Mouse (Mus musculus): ENCODE data around the gene Tcf25. TPM values are rescaled to one million over a fixed set of nuclear protein-coding genes. Genes with fewer than 3 reads are reported as not detected.
A peak's percentile ranks its signal among the peaks of the same experiment; 100 is the strongest.

Tcf25 gene
- polyA plus RNA-seq, 1 experiment from 2014 or later: 136 TPM

- 0 out of 2 replicates have a peak overlapping the region, but pooled peaks have one; percentile 22 for H3K9ac ChIP-seq (ENCODE audit: low read depth, low read length)
- DNase-seq (ENCODE audit: low spot score): no peak
- H3K27me3 ChIP-seq (replicated peaks; ENCODE audit: control insufficient read depth, insufficient read depth, low read length): peaks cover 25% of the 10 kb centered on the region
- H3K27ac ChIP-seq (ENCODE audit: low read depth, low read length): peak overlapping the region; percentile 84
- H3K4me1 ChIP-seq (replicated peaks; ENCODE audit: control insufficient read depth, insufficient read depth, low read length): peaks cover 17% of the 10 kb centered on the region
- no peaks in the 10 kb centered on the region for H3K9me3 ChIP-seq (ENCODE audit: control insufficient read depth, low read length)
- H3K36me3 ChIP-seq (ENCODE audit: control insufficient read depth, insufficient read depth, low read length): no peaks in the 10 kb centered on the region
- no peak overlapping the region for H3K4me3 ChIP-seq (ENCODE audit: low read depth, low read length)
- ATAC-seq (replicated peaks; ENCODE audit: low FRiP score): no peak; the same call in none of the 2 replicates
- 69% methylated on average over 8 of the region's 8 CpGs for WGBS
- H3K4me2 ChIP-seq: peak overlapping the region; percentile 41
Observed at GRCm38 (mm10) chr8:123416944-123417555, 43.5 kb downstream of the Tcf25 start.

DNA sequence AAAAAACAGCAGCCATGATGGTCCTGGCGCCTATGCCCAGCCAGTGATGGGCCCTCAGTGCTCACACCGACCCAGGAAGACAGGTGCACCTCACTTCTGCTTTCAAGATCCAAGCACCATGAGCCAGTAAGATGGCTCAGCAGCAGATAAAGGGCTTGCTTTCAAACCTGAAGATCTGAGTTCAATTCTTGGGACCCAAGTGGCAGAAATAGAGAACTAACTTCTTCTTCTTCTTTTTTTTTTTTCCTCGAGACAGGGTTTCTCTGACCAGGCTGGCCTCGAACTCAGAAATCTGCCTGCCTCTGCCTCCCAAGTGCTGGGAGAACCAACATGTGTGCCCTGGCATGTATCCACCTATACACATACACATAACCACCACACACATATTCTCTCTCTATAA, 46.2 kb downstream of the Tcf25 start:
- peaks cover 3% of the 10 kb centered on the region; the same call in 1 of the 2 replicates for H3K27me3 ChIP-seq (replicated peaks; ENCODE audit: control insufficient read depth, insufficient read depth, low read length)
- 77% methylated on average over 4 of the region's 4 CpGs for WGBS
- H3K4me1 ChIP-seq (replicated peaks; ENCODE audit: control insufficient read depth, insufficient read depth, low read length): peaks cover 13% of the 10 kb centered on the region
- ATAC-seq (replicated peaks; ENCODE audit: low FRiP score): no peak
- H3K9me3 ChIP-seq (ENCODE audit: control insufficient read depth, low read length): no peaks in the 10 kb centered on the region
- H3K27ac ChIP-seq (ENCODE audit: low read depth, low read length): no peak overlapping the region
- no peaks in the 10 kb centered on the region for H3K36me3 ChIP-seq (ENCODE audit: control insufficient read depth, insufficient read depth, low read length)
- no peak overlapping the region for H3K4me2 ChIP-seq
- H3K4me3 ChIP-seq (ENCODE audit: low read depth, low read length): no peak overlapping the region
- no peak overlapping the region for H3K9ac ChIP-seq (ENCODE audit: low read depth, low read length)
- DNase-seq (ENCODE audit: low spot score): no peak

DNA sequence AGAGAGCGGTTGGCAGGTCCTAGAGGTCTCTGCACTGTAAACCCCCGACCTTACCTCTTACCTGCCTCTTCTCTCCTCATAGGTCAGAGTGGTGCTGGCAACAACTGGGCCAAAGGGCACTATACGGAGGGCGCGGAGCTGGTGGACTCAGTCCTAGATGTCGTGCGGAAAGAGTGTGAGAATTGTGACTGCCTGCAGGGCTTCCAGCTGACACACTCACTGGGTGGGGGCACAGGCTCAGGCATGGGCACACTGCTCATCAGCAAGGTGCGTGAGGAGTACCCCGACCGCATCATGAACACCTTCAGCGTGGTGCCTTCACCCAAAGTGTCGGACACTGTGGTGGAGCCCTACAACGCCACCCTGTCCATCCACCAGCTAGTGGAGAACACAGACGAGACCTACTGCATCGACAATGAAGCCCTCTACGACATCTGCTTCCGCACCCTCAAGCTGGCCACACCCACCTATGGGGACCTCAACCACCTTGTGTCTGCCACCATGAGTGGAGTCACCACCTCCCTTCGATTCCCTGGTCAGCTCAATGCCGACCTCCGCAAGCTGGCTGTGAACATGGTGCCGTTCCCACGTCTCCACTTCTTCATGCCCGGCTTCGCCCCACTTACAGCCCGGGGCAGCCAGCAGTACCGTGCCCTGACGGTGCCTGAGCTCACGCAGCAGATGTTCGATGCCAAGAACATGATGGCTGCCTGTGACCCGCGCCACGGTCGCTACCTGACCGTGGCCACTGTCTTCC, 47.1 kb downstream of the Tcf25 start:
- no peak overlapping the region for H3K4me3 ChIP-seq (ENCODE audit: low read depth, low read length)
- no peak overlapping the region for H3K27ac ChIP-seq (ENCODE audit: low read depth, low read length)
- no peak overlapping the region for H3K4me2 ChIP-seq
- peaks cover 13% of the 10 kb centered on the region for H3K4me1 ChIP-seq (replicated peaks; ENCODE audit: control insufficient read depth, insufficient read depth, low read length)
- ATAC-seq (replicated peaks; ENCODE audit: low FRiP score) (no peak), DNase-seq (ENCODE audit: low spot score) (no peak)
- peaks cover 3% of the 10 kb centered on the region; the same call in 1 of the 2 replicates for H3K27me3 ChIP-seq (replicated peaks; ENCODE audit: control insufficient read depth, insufficient read depth, low read length)
- H3K36me3 ChIP-seq (ENCODE audit: control insufficient read depth, insufficient read depth, low read length): no peaks in the 10 kb centered on the region
- no peak overlapping the region for H3K9ac ChIP-seq (ENCODE audit: low read depth, low read length)
- 91% methylated on average over 34 of the region's 34 CpGs for WGBS
- no peaks in the 10 kb centered on the region for H3K9me3 ChIP-seq (ENCODE audit: control insufficient read depth, low read length)

DNA sequence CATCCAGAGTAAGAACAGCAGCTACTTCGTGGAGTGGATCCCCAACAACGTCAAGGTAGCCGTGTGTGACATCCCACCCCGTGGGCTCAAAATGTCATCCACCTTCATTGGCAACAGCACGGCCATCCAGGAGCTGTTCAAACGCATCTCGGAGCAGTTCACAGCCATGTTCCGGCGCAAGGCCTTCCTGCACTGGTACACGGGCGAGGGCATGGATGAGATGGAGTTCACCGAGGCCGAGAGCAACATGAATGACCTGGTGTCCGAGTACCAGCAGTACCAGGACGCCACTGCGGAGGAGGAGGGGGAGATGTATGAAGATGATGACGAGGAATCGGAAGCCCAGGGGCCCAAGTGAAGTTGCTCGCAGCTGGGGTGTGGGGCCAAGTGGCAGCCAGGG, 47.8 kb downstream of the Tcf25 start:
- DNase-seq (ENCODE audit: low spot score): no peak
- WGBS: 88% methylated on average over 19 of the region's 19 CpGs
- ATAC-seq (replicated peaks; ENCODE audit: low FRiP score): no peak
- Histone ChIP-seq H3K27ac (ENCODE audit: low read depth, low read length) (no peak overlapping the region), H3K36me3 (ENCODE audit: control insufficient read depth, insufficient read depth, low read length) (no peaks in the 10 kb centered on the region), H3K27me3 (replicated peaks; ENCODE audit: control insufficient read depth, insufficient read depth, low read length) (peaks cover 3% of the 10 kb centered on the region; the same call in 1 of the 2 replicates), H3K4me2 (no peak overlapping the region), H3K9ac (ENCODE audit: low read depth, low read length) (no peak overlapping the region), H3K9me3 (ENCODE audit: control insufficient read depth, low read length) (0 out of 2 replicates have a peak, but pooled peaks cover 2% of the 10 kb centered on the region), H3K4me1 (replicated peaks; ENCODE audit: control insufficient read depth, insufficient read depth, low read length) (peaks cover 13% of the 10 kb centered on the region), H3K4me3 (ENCODE audit: low read depth, low read length) (no peak overlapping the region)

DNA sequence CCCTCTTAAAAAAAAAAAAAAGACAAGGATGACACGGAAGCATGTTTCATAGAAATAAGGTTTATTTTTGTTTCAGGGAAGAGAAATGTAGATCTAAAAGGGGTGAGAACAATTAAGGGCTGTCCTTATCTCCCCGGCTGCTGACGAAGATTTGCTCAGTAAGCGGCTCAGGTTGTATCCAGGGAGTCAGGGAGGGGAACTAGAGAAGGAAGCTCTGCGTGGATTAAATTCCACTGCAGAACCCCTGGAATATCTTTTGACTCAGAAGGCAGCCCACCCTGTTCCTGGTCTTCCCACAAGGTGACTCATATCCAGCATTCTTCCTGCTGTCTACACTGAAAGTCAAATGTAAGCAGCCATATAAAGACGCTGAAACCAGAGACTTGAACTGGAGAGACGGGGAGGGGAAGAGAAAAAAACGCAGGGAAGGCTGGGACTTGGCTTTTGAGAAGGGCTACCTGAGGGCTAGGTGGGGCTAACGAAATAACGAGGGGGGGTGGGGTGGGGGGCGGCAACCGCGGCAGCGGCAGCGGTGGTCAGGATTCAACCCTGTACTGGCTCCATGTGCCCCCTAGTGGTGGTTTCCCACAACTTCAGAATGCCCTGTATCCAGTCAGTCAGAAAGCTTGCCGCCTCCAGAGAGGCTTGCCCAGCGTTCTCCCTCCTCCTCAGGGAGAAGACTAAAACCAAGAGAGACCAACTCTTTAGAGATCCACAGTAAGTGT, 48.7 kb downstream of the Tcf25 start:
- ATAC-seq (replicated peaks; ENCODE audit: low FRiP score): peak; percentile 65

DNA sequence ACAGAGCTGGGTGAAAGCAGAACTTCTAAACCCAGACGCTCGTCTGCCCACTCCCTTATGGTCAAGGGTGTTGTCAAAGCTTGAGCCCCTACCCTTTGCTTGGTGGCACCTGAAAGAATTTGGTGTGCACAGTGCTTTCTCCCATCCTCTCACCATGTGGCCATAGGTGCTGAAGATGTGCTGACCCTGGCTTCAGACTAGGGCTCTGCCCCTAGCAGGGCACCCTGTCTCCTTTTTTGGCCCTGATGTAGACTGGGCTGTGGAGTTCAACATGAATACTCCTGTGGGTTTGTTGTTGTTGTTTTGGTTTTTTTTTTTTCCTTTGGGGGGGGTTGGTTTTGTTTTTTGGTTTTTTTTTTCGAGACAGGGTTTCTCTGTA, 49.2 kb downstream of the Tcf25 start:
- H3K9ac ChIP-seq (ENCODE audit: low read depth, low read length): 0 out of 2 replicates have a peak overlapping the region, but pooled peaks have one; percentile 14
- H3K27me3 ChIP-seq (replicated peaks; ENCODE audit: control insufficient read depth, insufficient read depth, low read length): no peaks in the 10 kb centered on the region
- no peaks in the 10 kb centered on the region for H3K36me3 ChIP-seq (ENCODE audit: control insufficient read depth, insufficient read depth, low read length)
- ATAC-seq (replicated peaks; ENCODE audit: low FRiP score): no peak
- peaks cover 15% of the 10 kb centered on the region for H3K9me3 ChIP-seq (ENCODE audit: control insufficient read depth, low read length)
- H3K4me1 ChIP-seq (replicated peaks; ENCODE audit: control insufficient read depth, insufficient read depth, low read length): peaks cover 4% of the 10 kb centered on the region
- H3K27ac ChIP-seq (ENCODE audit: low read depth, low read length): no peak overlapping the region
- H3K4me2 ChIP-seq: peak overlapping the region; percentile 63
- WGBS: 9% methylated on average over 3 of the region's 3 CpGs
- no peak for DNase-seq (ENCODE audit: low spot score)
- H3K4me3 ChIP-seq (ENCODE audit: low read depth, low read length): no peak overlapping the region

More for the DNA sequence above, 48.7 kb downstream of the Tcf25 start:
- Histone ChIP-seq H3K9ac (ENCODE audit: low read depth, low read length) (0 out of 2 replicates have a peak overlapping the region, but pooled peaks have one; percentile 22), H3K27ac (ENCODE audit: low read depth, low read length) (no peak overlapping the region), H3K36me3 (ENCODE audit: control insufficient read depth, insufficient read depth, low read length) (no peaks in the 10 kb centered on the region), H3K9me3 (ENCODE audit: control insufficient read depth, low read length) (peaks cover 9% of the 10 kb centered on the region; the same call in 1 of the 2 replicates), H3K4me1 (replicated peaks; ENCODE audit: control insufficient read depth, insufficient read depth, low read length) (peaks cover 6% of the 10 kb centered on the region), H3K4me3 (ENCODE audit: low read depth, low read length) (peak overlapping the region; percentile 34), H3K27me3 (replicated peaks; ENCODE audit: control insufficient read depth, insufficient read depth, low read length) (no peaks in the 10 kb centered on the region), H3K4me2 (peak overlapping the region; percentile 63)
- DNase-seq (ENCODE audit: low spot score): peak; percentile 71
- 7% methylated on average over 16 of the region's 17 CpGs for WGBS

DNA sequence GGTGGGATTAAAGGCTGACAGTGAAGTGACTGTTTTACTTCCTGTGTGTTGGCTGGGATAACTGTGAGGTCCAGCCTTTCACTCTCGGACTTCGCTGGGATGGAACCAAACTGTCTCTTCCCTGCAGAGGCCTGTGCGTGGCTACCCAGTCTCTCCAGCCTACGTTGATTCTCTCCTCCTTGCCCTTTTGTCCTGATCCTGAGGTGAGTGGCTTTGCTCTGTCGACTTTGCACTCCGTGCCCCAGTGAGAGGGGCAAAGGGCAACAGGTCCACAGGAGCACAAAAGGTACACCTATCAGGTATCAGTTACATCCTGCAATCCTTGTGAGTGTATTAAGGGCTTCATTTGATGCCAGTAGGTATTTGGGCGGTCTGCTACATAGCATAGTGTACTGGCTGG, 49.9 kb downstream of the Tcf25 start, which contains the start of gene Def8:
Gene Def8, plus strand, starts transcription at position 87 of the 400 bp plus-strand sequence.
- Histone ChIP-seq H3K4me2 (peak within 1 kb of the TSS; percentile 63), H3K27me3 (replicated peaks; ENCODE audit: control insufficient read depth, insufficient read depth, low read length) (no peaks in the 10 kb centered on the region), H3K27ac (ENCODE audit: low read depth, low read length) (no peak within 1 kb of the TSS), H3K4me3 (ENCODE audit: low read depth, low read length) (peak within 1 kb of the TSS; percentile 34), H3K9me3 (ENCODE audit: control insufficient read depth, low read length) (peaks cover 21% of the 10 kb centered on the region), H3K4me1 (replicated peaks; ENCODE audit: control insufficient read depth, insufficient read depth, low read length) (peaks cover 4% of the 10 kb centered on the region), H3K9ac (ENCODE audit: low read depth, low read length) (0 out of 2 replicates have a peak within 1 kb of the TSS, but pooled peaks have one; percentile 14), H3K36me3 (ENCODE audit: control insufficient read depth, insufficient read depth, low read length) (no peaks in the 10 kb centered on the region)
- 74% methylated on average over 7 of the region's 7 CpGs for whole genome bisulfite sequencing
- DNase-seq (ENCODE audit: low spot score) (no peak), ATAC-seq (replicated peaks; ENCODE audit: low FRiP score) (no peak)
